Mouse (Mus musculus) thymus, adult 2 months (tissue): ENCODE results near the gene Tbc1d12.

Source experiments
- CTCF ChIP-seq: fragments of 200-500 bp; IDR thresholded peaks from 2 replicates; pipeline ENCODE4 v1.5.1; 2012; ENCODE audit warnings: mild to moderate bottlenecking, control low read depth, low read length, moderate library complexity, borderline replicate concordance; ENCODE audit not compliant: control insufficient read depth, poor library complexity, insufficient read depth; ENCODE audit errors: extremely low read depth
- POLR2A ChIP-seq: fragments of 200-500 bp; IDR thresholded peaks from 2 replicates; pipeline ENCODE4 v1.6.1; 2012; ENCODE audit warnings: mild to moderate bottlenecking, low read length, control low read depth, moderate library complexity; ENCODE audit not compliant: control insufficient read depth, poor library complexity, insufficient read depth; ENCODE audit errors: extremely low read depth

- no peak for TF ChIP-seq POLR2A
- no peak for TF ChIP-seq CTCF
Measured at GRCm38 (mm10) chr19:38833224-38833623, 3.2 kb upstream of the Tbc1d12 start.
